Mouse (Mus musculus): ENCODE measurements around the gene Serinc1. TPM values are rescaled to one million over a fixed set of nuclear protein-coding genes. Genes with fewer than 3 reads are reported as not detected.

The Serinc1 gene
- 37.6 and 41.7 TPM in 2 replicates for polyA plus RNA-seq (2012; rRNA removed)

GRCm38 (mm10) chr10:57532218-57533101 lies at the start of gene Serinc1:
TSS of gene Serinc1 (minus strand) at chr10:57532530.
- H3K4me3 ChIP-seq (ENCODE audit: control insufficient read depth, insufficient read depth, low read length) = peak within 1 kb of the TSS; percentile 94
- H3K27ac ChIP-seq (ENCODE audit: control insufficient read depth, insufficient read depth, low read length) = peak within 1 kb of the TSS; percentile 77
- DNase-seq = peak; percentile 92
- TF ChIP-seq CTCF (IDR thresholded peaks at IDR 0.05; ENCODE audit: borderline replicate concordance, control insufficient read depth, extremely low read depth, insufficient read depth, low read length, poor library complexity) = peak; percentile 59; the same call in 1 of the 2 replicates
- peak; percentile 80 for TF ChIP-seq POLR2A (IDR thresholded peaks at IDR 0.05; ENCODE audit: control insufficient read depth, extremely low read depth, insufficient read depth, low read length, poor library complexity)
- no peaks in the 10 kb centered on the region for H3K27me3 ChIP-seq (ENCODE audit: control insufficient read depth, insufficient read depth, low read length)
- peaks cover under 1% of the 10 kb centered on the region; the same call in 1 of the 2 replicates for H3K36me3 ChIP-seq (ENCODE audit: control insufficient read depth, insufficient read depth, low read length)
- peaks cover 2% of the 10 kb centered on the region for H3K4me1 ChIP-seq (replicated peaks; ENCODE audit: control insufficient read depth, insufficient read depth, low read length)
- 13% methylated on average over 48 of the region's 49 CpGs for WGBS

GRCm38 (mm10) chr10:57576721-57577120 lies 44.4 kb upstream of the Serinc1 start:
- WGBS = 97% methylated on average over 2 of the region's 2 CpGs

GRCm38 (mm10) chr10:57572130-57572529 lies 39.8 kb upstream of the Serinc1 start:
- Histone ChIP-seq H3K36me3 (ENCODE audit: control insufficient read depth, insufficient read depth, low read length) (no peaks in the 10 kb centered on the region), H3K27ac (ENCODE audit: control insufficient read depth, insufficient read depth, low read length) (no peak overlapping the region), H3K4me1 (replicated peaks; ENCODE audit: control insufficient read depth, insufficient read depth, low read length) (no peaks in the 10 kb centered on the region), H3K27me3 (ENCODE audit: control insufficient read depth, insufficient read depth, low read length) (no peaks in the 10 kb centered on the region), H3K4me3 (ENCODE audit: control insufficient read depth, insufficient read depth, low read length) (no peak overlapping the region)
- no peak for DNase-seq
- 92% methylated on average over 4 of the region's 4 CpGs for WGBS
- no peak for TF ChIP-seq CTCF (IDR thresholded peaks at IDR 0.05; ENCODE audit: borderline replicate concordance, control insufficient read depth, extremely low read depth, insufficient read depth, low read length, poor library complexity)
- TF ChIP-seq POLR2A (IDR thresholded peaks at IDR 0.05; ENCODE audit: control insufficient read depth, extremely low read depth, insufficient read depth, low read length, poor library complexity) = no peak

More at GRCm38 (mm10) chr10:57576721-57577120, 44.4 kb upstream of the Serinc1 start:
- Histone ChIP-seq H3K27ac (ENCODE audit: control insufficient read depth, insufficient read depth, low read length) (no peak overlapping the region), H3K36me3 (ENCODE audit: control insufficient read depth, insufficient read depth, low read length) (no peaks in the 10 kb centered on the region), H3K4me3 (ENCODE audit: control insufficient read depth, insufficient read depth, low read length) (no peak overlapping the region), H3K27me3 (ENCODE audit: control insufficient read depth, insufficient read depth, low read length) (no peaks in the 10 kb centered on the region), H3K4me1 (replicated peaks; ENCODE audit: control insufficient read depth, insufficient read depth, low read length) (no peaks in the 10 kb centered on the region)
- no peak for DNase-seq
- TF ChIP-seq POLR2A (IDR thresholded peaks at IDR 0.05; ENCODE audit: control insufficient read depth, extremely low read depth, insufficient read depth, low read length, poor library complexity) (no peak), CTCF (IDR thresholded peaks at IDR 0.05; ENCODE audit: borderline replicate concordance, control insufficient read depth, extremely low read depth, insufficient read depth, low read length, poor library complexity) (no peak)

GRCm38 (mm10) chr10:57571211-57571730 lies 38.9 kb upstream of the Serinc1 start:
- Histone ChIP-seq H3K27ac (ENCODE audit: control insufficient read depth, insufficient read depth, low read length) (no peak overlapping the region), H3K4me1 (replicated peaks; ENCODE audit: control insufficient read depth, insufficient read depth, low read length) (peaks cover 3% of the 10 kb centered on the region), H3K4me3 (ENCODE audit: control insufficient read depth, insufficient read depth, low read length) (no peak overlapping the region), H3K36me3 (ENCODE audit: control insufficient read depth, insufficient read depth, low read length) (no peaks in the 10 kb centered on the region), H3K27me3 (ENCODE audit: control insufficient read depth, insufficient read depth, low read length) (no peaks in the 10 kb centered on the region)
- TF ChIP-seq POLR2A (IDR thresholded peaks at IDR 0.05; ENCODE audit: control insufficient read depth, extremely low read depth, insufficient read depth, low read length, poor library complexity) = no peak
- TF ChIP-seq CTCF (IDR thresholded peaks at IDR 0.05; ENCODE audit: borderline replicate concordance, control insufficient read depth, extremely low read depth, insufficient read depth, low read length, poor library complexity) = no peak
- peak; percentile 70 for DNase-seq
- WGBS = 36% methylated on average over 8 of the region's 8 CpGs

GRCm38 (mm10) chr10:57569023-57569931 lies 36.9 kb upstream of the Serinc1 start:
- Histone ChIP-seq H3K27me3 (ENCODE audit: control insufficient read depth, insufficient read depth, low read length) (no peaks in the 10 kb centered on the region), H3K4me1 (replicated peaks; ENCODE audit: control insufficient read depth, insufficient read depth, low read length) (peaks cover 5% of the 10 kb centered on the region), H3K27ac (ENCODE audit: control insufficient read depth, insufficient read depth, low read length) (no peak overlapping the region), H3K36me3 (ENCODE audit: control insufficient read depth, insufficient read depth, low read length) (no peaks in the 10 kb centered on the region), H3K4me3 (ENCODE audit: control insufficient read depth, insufficient read depth, low read length) (no peak overlapping the region)
- DNase-seq = no peak
- WGBS = 91% methylated on average over 13 of the region's 13 CpGs
- TF ChIP-seq CTCF (IDR thresholded peaks at IDR 0.05; ENCODE audit: borderline replicate concordance, control insufficient read depth, extremely low read depth, insufficient read depth, low read length, poor library complexity) (no peak), POLR2A (IDR thresholded peaks at IDR 0.05; ENCODE audit: control insufficient read depth, extremely low read depth, insufficient read depth, low read length, poor library complexity) (no peak)

- no peak for DNase-seq
- TF ChIP-seq POLR2A (IDR thresholded peaks at IDR 0.05; ENCODE audit: control insufficient read depth, extremely low read depth, insufficient read depth, low read length, poor library complexity) (no peak), CTCF (IDR thresholded peaks at IDR 0.05; ENCODE audit: borderline replicate concordance, control insufficient read depth, extremely low read depth, insufficient read depth, low read length, poor library complexity) (no peak)
- no peaks in the 10 kb centered on the region for H3K27me3 ChIP-seq (ENCODE audit: control insufficient read depth, insufficient read depth, low read length)
- 5% methylated on average over 1 of the region's 1 CpGs for WGBS
- H3K36me3 ChIP-seq (ENCODE audit: control insufficient read depth, insufficient read depth, low read length) = no peaks in the 10 kb centered on the region
- no peak overlapping the region for H3K4me3 ChIP-seq (ENCODE audit: control insufficient read depth, insufficient read depth, low read length)
- H3K27ac ChIP-seq (ENCODE audit: control insufficient read depth, insufficient read depth, low read length) = no peak overlapping the region
- peaks cover 5% of the 10 kb centered on the region for H3K4me1 ChIP-seq (replicated peaks; ENCODE audit: control insufficient read depth, insufficient read depth, low read length)
These were observed 33.9 kb upstream of the Serinc1 start for GRCm38 (mm10) chr10:57566221-57566620.

All from thymus, adult 2 months (tissue).